Mouse (Mus musculus): ENCODE data around the gene Aknad1. TPM values are rescaled to one million over a fixed set of nuclear protein-coding genes. Genes with fewer than 3 reads are reported as not detected.

Gene Aknad1
- polyA plus RNA-seq, 1 experiment from 2014 or later = 0.37 TPM

DNA sequence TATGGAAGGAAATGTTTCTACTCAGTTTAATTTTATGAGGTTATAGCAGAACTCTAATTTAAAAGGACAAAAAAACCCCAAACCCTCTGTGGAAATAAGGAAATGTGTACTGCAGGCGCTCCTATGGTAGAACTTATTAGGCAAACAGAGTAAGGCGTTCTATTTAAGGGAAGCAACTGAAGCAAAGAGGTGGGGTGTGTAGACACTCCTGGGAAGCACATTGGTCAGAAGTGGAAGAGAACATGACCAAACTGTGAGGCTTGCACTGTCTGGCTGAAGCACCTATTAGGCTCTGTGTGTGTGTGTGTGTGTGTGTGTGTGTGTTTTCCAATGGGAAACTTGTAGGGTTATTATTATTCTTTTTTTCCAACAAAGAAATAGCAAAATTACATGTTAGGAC is 20.1 kb upstream of the Aknad1 start:
- Histone ChIP-seq H3K9ac (0 out of 2 replicates have a peak overlapping the region, but pooled peaks have one; percentile 22), H3K4me1 (replicated peaks) (peaks cover 61% of the 10 kb centered on the region), H3K27ac (no peak overlapping the region), H3K36me3 (peaks cover 2% of the 10 kb centered on the region; the same call in 1 of the 2 replicates), H3K9me3 (replicated peaks) (no peaks in the 10 kb centered on the region), H3K4me2 (peak overlapping the region; percentile 75), H3K4me3 (replicated peaks) (peak overlapping the region; percentile 79), H3K27me3 (peaks cover 4% of the 10 kb centered on the region; the same call in 1 of the 2 replicates)
- DNase-seq (no peak), ATAC-seq (ENCODE audit: low read depth) (no peak)
- 68% methylated on average over 2 of the region's 2 CpGs for WGBS (ENCODE audit: insufficient replicate concordance)

DNA sequence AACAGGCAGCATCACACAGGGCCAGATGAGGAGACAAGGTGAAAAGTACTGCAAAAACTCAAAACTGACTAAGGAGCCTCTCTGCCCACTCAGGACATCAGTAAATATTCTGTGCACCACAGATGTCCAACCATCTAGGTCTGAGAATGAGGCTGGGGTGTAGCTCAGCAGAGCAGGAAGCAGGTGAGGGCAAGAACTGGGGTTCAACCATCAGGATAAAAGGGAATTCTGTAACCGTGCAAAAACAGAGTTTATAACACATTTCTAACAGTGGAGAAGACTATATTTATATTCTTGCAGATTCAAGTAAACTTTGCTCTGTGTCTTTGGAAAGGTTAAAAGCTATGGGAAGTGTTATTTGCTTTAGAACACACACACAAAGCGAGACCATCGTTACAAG is 19.7 kb upstream of the Aknad1 start:
- no peak overlapping the region for H3K27ac ChIP-seq
- DNase-seq (no peak), ATAC-seq (ENCODE audit: low read depth) (no peak)
- 78% methylated on average over 3 of the region's 3 CpGs for WGBS (ENCODE audit: insufficient replicate concordance)
- H3K36me3 ChIP-seq = peaks cover 2% of the 10 kb centered on the region; the same call in 1 of the 2 replicates
- H3K9ac ChIP-seq = 0 out of 2 replicates have a peak overlapping the region, but pooled peaks have one; percentile 22
- H3K9me3 ChIP-seq (replicated peaks) = no peaks in the 10 kb centered on the region
- H3K27me3 ChIP-seq = peaks cover 4% of the 10 kb centered on the region; the same call in 1 of the 2 replicates
- peak overlapping the region; percentile 75 for H3K4me2 ChIP-seq
- H3K4me3 ChIP-seq (replicated peaks) = peak overlapping the region; percentile 79
- H3K4me1 ChIP-seq (replicated peaks) = peaks cover 59% of the 10 kb centered on the region

DNA sequence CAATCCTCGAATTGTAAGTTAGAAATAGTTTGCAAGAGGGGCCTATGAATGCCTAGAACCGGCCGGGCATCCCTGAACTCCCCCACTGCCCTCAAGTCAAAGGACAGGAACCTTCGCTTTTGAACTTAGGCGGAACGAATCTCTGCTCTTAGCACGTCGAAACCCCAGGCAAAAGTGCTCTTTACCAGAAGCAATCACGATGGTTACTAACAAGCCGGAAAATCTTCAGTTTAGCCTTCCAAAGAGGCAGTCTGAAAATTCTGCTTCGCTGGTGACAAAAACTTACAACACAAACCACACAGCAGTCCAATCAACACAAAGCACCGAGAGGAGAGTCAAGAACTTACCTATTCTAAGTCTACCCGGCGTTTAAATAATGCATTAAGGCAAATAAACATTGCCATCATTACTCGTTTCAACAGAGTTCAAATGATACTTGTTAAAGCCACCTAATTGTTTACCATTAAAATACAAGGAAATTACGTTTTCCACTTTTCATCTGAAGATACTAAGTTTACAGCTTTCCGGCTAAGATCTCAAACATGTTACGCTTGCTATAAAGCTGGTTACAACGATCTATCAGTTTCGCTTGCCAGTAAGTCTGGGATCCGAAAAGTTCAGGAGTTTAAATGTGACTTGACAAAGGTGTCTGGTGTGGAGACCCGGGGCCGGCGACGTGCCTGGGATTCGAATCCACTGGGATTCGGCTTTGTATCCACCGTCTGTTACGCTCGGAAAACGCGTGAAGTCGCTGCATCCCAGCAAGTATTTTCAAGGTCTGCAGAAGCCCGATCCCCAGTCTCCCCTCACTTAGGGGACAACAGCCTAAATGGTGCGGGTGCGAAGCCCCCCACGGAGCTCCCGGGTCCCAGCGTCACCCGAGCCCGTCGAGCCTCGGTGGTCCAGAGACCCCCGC is 18.1 kb upstream of the Aknad1 start:
- peak overlapping the region; percentile 75 for H3K4me2 ChIP-seq
- ATAC-seq (ENCODE audit: low read depth) (no peak), DNase-seq (peak; percentile 24)
- peak overlapping the region; percentile 96 for H3K9ac ChIP-seq
- peak overlapping the region; percentile 86 for H3K27ac ChIP-seq
- WGBS (ENCODE audit: insufficient replicate concordance) = 1% methylated on average over 44 of the region's 44 CpGs
- H3K4me3 ChIP-seq (replicated peaks) = peak overlapping the region; percentile 79
- H3K27me3 ChIP-seq = peaks cover 4% of the 10 kb centered on the region; the same call in 1 of the 2 replicates
- 0 out of 2 replicates have a peak, but pooled peaks cover 3% of the 10 kb centered on the region for H3K9me3 ChIP-seq (replicated peaks)
- H3K4me1 ChIP-seq (replicated peaks) = peaks cover 47% of the 10 kb centered on the region
- peaks cover 2% of the 10 kb centered on the region; the same call in 1 of the 2 replicates for H3K36me3 ChIP-seq

DNA sequence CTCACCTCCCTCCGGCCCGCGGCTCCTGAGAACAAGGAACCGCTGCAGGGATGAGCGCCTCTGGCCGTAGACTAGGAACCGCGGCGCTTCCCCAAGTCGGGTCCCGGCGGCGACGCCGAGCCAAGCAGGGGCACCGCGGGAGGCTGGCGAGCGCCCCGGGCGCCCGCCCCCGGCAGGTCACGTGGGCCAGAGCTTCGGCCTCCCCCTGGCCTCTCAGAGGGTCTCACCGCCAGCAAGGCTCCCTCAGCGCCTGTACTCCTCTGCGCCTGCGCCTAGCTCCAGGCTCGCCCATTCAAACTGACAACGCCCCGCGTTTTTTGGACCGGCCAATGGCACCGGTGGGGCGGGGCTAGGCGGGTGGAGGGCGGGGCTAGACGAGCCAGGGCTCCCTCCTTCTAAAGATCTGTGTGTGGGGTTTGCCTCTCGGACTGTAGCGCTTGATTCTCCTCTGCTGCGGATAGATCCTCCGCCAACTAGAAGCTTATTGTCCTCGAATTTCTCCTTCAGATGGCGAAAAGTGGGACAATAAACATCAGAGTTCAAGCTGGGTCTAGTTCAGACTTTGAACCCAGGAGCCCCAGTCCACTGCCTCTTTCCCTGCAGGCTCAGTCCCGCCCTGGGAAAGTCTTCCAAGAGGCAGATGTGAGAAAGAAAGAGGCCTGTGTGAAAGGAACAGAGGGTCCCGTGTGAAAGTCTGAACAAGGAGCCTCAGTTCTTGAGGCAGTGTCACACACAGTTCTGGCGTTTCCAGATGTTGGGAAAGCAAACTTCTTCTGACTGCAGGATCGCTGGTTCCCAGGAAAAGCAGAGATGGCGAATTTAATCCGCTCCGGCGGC is 17.2 kb upstream of the Aknad1 start, which contains the start of gene Gpsm2:
Gene Gpsm2, minus strand, starts transcription at position 274 of the 837 bp plus-strand sequence.
- H3K27ac ChIP-seq = peak within 1 kb of the TSS; percentile 86
- H3K36me3 ChIP-seq = no peaks in the 10 kb centered on the region
- H3K27me3 ChIP-seq = peaks cover 4% of the 10 kb centered on the region; the same call in 1 of the 2 replicates
- WGBS (ENCODE audit: insufficient replicate concordance) = 7% methylated on average over 53 of the region's 53 CpGs
- H3K9me3 ChIP-seq (replicated peaks) = 0 out of 2 replicates have a peak, but pooled peaks cover 3% of the 10 kb centered on the region
- peak within 1 kb of the TSS; percentile 75 for H3K4me2 ChIP-seq
- peak within 1 kb of the TSS; percentile 79 for H3K4me3 ChIP-seq (replicated peaks)
- DNase-seq (peak; percentile 98), ATAC-seq (ENCODE audit: low read depth) (peak; percentile 97)
- peak within 1 kb of the TSS; percentile 96 for H3K9ac ChIP-seq
- H3K4me1 ChIP-seq (replicated peaks) = peaks cover 43% of the 10 kb centered on the region

DNA sequence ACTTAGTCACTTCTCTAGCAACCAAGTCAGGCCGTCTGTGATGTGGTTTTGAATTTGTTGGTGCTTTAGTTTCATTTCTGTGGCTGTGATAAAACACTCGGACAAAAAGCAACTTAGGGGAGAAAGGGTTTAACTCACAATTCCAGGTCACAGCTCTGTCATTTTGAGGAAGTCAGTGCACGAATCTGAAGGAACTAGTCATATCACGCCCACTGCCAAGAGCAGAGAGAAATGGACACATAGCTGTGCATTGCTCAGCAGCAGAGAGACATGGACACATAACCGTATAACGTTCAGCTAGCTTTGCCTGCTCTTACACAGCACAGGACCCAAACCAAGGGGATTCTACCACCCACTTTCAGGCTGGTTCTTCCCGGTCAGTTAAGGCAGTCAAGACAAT is 13.0 kb upstream of the Aknad1 start:
- no peak overlapping the region for H3K27ac ChIP-seq
- H3K9ac ChIP-seq = no peak overlapping the region
- H3K4me2 ChIP-seq = no peak overlapping the region
- H3K36me3 ChIP-seq = no peaks in the 10 kb centered on the region
- H3K9me3 ChIP-seq (replicated peaks) = 0 out of 2 replicates have a peak, but pooled peaks cover 7% of the 10 kb centered on the region
- H3K4me1 ChIP-seq (replicated peaks) = peaks cover 18% of the 10 kb centered on the region
- no peaks in the 10 kb centered on the region for H3K27me3 ChIP-seq
- H3K4me3 ChIP-seq (replicated peaks) = no peak overlapping the region
- ATAC-seq (ENCODE audit: low read depth) (no peak), DNase-seq (no peak)
- WGBS (ENCODE audit: insufficient replicate concordance) = 63% methylated on average over 7 of the region's 7 CpGs

DNA sequence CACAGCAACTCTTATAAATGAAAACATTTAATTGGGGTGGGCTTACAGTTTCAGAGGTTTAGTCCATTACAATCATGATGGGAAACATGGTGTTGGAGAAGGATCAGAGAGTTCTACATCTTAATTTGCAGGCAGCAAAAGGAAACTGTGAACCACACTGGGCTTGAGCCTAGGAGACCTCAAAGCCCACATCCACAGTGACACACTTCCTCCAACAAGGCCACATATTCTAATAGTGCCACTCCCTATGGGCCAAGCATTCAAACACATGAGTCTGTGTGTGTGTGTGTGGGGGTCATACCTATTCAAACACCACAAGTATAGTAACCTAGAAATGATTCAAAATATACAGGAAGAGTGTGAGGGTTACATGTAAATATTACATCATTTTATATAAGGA is 12.1 kb upstream of the Aknad1 start:
- peaks cover 7% of the 10 kb centered on the region; the same call in 1 of the 2 replicates for H3K27me3 ChIP-seq
- no peak overlapping the region for H3K4me2 ChIP-seq
- ATAC-seq (ENCODE audit: low read depth) (no peak), DNase-seq (no peak)
- no peaks in the 10 kb centered on the region for H3K36me3 ChIP-seq
- H3K9me3 ChIP-seq (replicated peaks) = 0 out of 2 replicates have a peak, but pooled peaks cover 7% of the 10 kb centered on the region
- H3K9ac ChIP-seq = no peak overlapping the region
- H3K4me1 ChIP-seq (replicated peaks) = peaks cover 18% of the 10 kb centered on the region
- no peak overlapping the region for H3K4me3 ChIP-seq (replicated peaks)
- H3K27ac ChIP-seq = no peak overlapping the region

DNA sequence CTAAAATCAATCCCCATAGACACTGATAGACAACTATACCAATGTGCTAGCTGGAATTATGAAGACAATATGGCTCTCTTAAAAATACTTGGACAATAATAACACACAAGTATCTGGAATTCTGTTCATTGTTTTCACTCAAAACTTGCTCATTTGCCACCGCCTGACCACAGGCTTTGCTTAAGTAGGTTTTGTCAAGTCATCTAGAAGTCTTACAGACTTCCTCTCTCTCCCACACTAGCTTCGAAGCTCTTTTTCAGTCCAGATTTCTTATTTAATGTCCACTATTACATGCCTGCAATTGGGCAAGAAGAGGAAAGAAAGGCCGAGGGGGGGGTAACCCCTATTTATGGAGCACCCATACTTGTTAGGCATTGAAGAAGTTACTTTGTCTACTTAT is 11.7 kb upstream of the Aknad1 start:
- H3K27me3 ChIP-seq = peaks cover 11% of the 10 kb centered on the region; the same call in 1 of the 2 replicates
- H3K4me1 ChIP-seq (replicated peaks) = peaks cover 13% of the 10 kb centered on the region
- H3K4me2 ChIP-seq = no peak overlapping the region
- 43% methylated on average over 3 of the region's 3 CpGs for WGBS (ENCODE audit: insufficient replicate concordance)
- no peak overlapping the region for H3K27ac ChIP-seq
- H3K9ac ChIP-seq = no peak overlapping the region
- no peak for ATAC-seq (ENCODE audit: low read depth)
- H3K9me3 ChIP-seq (replicated peaks) = 0 out of 2 replicates have a peak, but pooled peaks cover 7% of the 10 kb centered on the region
- H3K4me3 ChIP-seq (replicated peaks) = no peak overlapping the region
- no peaks in the 10 kb centered on the region for H3K36me3 ChIP-seq
- no peak for DNase-seq

DNA sequence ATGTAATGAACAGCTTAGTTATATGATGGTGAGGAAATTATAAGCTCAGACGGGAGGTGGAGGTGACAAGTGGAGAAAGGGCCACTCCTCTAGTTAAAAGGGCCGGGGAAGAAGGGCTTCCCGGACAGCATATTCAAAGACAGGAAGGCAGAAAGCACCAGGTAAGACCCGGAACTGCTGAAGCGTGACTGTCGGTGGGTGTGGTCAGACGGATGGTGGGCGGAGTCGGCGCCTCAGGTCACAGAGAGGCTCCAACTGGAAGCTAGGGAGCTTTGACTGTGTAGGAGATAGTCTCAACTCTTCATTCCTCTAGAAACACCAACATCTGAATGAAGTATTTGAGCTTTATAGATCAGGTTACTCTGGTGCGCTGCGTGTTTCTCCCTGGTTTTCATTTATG is 9.1 kb upstream of the Aknad1 start:
- H3K9me3 ChIP-seq (replicated peaks) = 0 out of 2 replicates have a peak, but pooled peaks cover 7% of the 10 kb centered on the region
- H3K36me3 ChIP-seq = no peaks in the 10 kb centered on the region
- H3K4me3 ChIP-seq (replicated peaks) = peak overlapping the region; percentile 5; the same call in 1 of the 2 replicates
- WGBS (ENCODE audit: insufficient replicate concordance) = 33% methylated on average over 12 of the region's 12 CpGs
- ATAC-seq (ENCODE audit: low read depth) (peak; percentile 91), DNase-seq (peak; percentile 74)
- H3K9ac ChIP-seq = no peak overlapping the region
- H3K4me1 ChIP-seq (replicated peaks) = peaks cover 9% of the 10 kb centered on the region
- H3K4me2 ChIP-seq = peak overlapping the region; percentile 42
- no peak overlapping the region for H3K27ac ChIP-seq
- H3K27me3 ChIP-seq = peaks cover 27% of the 10 kb centered on the region; the same call in 1 of the 2 replicates

DNA sequence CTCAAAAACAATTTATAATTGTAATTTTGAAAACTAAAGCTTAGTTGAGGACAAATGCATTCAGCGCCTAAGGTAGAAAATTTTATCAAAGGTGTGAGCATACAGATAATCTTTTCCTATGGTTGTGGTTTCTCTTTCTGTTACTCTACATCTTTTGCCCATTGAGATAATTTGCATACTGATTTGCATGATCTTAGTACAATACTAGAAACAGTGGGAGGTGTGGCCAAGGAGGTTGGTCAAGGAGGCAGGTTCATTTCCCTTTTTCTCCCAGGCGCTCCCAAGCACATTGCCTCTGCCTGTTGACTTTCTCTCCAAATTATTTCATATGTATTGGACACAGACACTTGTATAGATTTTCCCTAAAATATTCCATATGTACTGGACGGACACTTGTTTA is 1.7 kb upstream of the Aknad1 start:
- H3K9ac ChIP-seq = no peak overlapping the region
- WGBS (ENCODE audit: insufficient replicate concordance) = 55% methylated on average over 3 of the region's 3 CpGs
- no peaks in the 10 kb centered on the region for H3K9me3 ChIP-seq (replicated peaks)
- no peak for DNase-seq
- no peaks in the 10 kb centered on the region for H3K36me3 ChIP-seq
- peaks cover 7% of the 10 kb centered on the region; the same call in 1 of the 2 replicates for H3K4me1 ChIP-seq (replicated peaks)
- peaks cover 45% of the 10 kb centered on the region for H3K27me3 ChIP-seq
- H3K27ac ChIP-seq = no peak overlapping the region
- no peak overlapping the region for H3K4me3 ChIP-seq (replicated peaks)
- H3K4me2 ChIP-seq = no peak overlapping the region
- no peak for ATAC-seq (ENCODE audit: low read depth)

DNA sequence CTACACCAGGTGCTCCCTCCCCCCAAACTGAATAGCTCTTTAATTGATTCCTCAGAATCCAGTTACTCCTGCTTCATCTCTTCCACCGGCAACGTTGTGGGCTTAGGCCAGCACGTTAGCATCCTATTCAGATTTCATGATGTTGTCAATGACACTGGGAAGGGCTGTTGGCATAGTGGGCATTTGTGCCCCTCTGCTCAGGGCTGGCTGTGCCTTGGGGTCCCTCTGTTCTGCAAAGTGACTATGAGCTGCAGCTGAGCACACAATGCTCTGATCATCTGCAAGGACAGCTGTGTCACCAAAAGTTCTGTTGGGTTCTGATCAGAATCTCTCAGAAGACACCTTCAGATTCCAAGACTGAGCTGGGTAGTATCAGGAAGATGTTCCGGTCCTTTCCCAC is 4.6 kb downstream of the Aknad1 start:
- no peak for ATAC-seq (ENCODE audit: low read depth)

More for the DNA sequence above, 4.6 kb downstream of the Aknad1 start:
- no peaks in the 10 kb centered on the region for H3K9me3 ChIP-seq (replicated peaks)
- H3K4me3 ChIP-seq (replicated peaks) = no peak overlapping the region
- 77% methylated on average over 4 of the region's 4 CpGs for WGBS (ENCODE audit: insufficient replicate concordance)
- peaks cover 27% of the 10 kb centered on the region for H3K4me1 ChIP-seq (replicated peaks)
- no peak overlapping the region for H3K27ac ChIP-seq
- H3K27me3 ChIP-seq = peaks cover 20% of the 10 kb centered on the region
- H3K9ac ChIP-seq = no peak overlapping the region
- DNase-seq = no peak
- H3K36me3 ChIP-seq = no peaks in the 10 kb centered on the region
- H3K4me2 ChIP-seq = no peak overlapping the region

All from liver, embryonic 13.5 days (tissue).